Mouse (Mus musculus): ENCODE measurements around the gene Tmem161a. TPM values are rescaled to one million over a fixed set of nuclear protein-coding genes. Genes with fewer than 3 reads are reported as not detected.

Gene Tmem161a
- polyA plus RNA-seq, 1 experiment, result 89.5 TPM

DNA sequence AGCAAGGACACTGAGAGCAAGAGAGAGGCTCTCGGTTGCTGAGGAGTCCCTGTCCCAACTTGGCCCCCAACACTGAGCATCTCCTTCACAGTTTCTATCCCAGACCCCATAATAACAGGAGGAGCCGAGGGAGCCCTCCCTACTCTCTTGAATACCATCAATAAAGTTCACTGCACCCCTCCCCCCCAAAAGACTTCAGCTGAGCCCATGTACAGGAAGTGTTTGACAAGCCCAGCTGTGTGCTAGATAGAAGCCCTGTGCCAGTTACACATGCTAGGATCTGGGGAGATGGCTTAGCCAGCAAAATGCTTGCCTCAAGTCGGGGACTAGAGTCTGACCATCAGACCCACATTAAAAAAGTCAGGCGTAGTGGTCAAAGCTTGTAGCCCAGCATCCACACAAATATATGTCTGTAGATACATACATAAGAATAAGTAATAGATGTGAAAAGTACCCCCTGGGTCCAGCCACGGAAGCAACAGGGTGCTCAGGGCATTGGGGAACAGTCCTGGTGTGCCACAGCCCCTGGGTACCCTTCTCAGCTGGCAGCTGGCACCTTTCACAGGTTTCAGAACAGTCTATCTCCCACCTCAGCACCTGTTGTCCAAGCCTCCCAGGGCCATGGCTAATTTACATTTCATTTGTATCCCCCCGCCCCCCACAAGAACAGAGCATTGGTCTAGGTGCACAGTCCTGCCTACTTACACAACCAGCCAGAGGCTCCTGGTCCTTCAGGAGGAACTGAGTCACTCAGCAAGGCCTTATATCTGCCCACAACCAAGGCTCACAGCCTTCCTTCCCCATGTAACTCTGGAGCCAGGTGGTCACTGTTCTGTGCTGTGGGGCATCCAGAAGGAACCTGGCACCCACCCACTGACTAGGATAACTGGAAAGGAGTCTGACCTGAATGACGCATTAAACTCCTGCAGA is 24.2 kb upstream of the Tmem161a start:
- WGBS, result 85% methylated on average over 7 of the region's 7 CpGs
- H3K27ac ChIP-seq (ENCODE audit: insufficient read depth, low read depth, low read length), result no peak overlapping the region
- H3K4me1 ChIP-seq (ENCODE audit: control insufficient read depth, insufficient read depth, insufficient read length, low read length), result peaks cover 5% of the 10 kb centered on the region
- no peaks in the 10 kb centered on the region for H3K27me3 ChIP-seq (ENCODE audit: control insufficient read depth, insufficient read depth, low read length)
- no peak for TF ChIP-seq POLR2A (IDR thresholded peaks at IDR 0.05; ENCODE audit: low read depth, low read length)
- TF ChIP-seq CTCF (IDR thresholded peaks at IDR 0.05; ENCODE audit: extremely low read depth, insufficient read length, insufficient replicate concordance, low read depth, low read length), result no peak
- H3K4me3 ChIP-seq (ENCODE audit: low read depth, low read length), result no peak overlapping the region
- H3K36me3 ChIP-seq (ENCODE audit: control insufficient read depth, insufficient read depth, low read length), result peaks cover 31% of the 10 kb centered on the region; the same call in 1 of the 2 replicates

DNA sequence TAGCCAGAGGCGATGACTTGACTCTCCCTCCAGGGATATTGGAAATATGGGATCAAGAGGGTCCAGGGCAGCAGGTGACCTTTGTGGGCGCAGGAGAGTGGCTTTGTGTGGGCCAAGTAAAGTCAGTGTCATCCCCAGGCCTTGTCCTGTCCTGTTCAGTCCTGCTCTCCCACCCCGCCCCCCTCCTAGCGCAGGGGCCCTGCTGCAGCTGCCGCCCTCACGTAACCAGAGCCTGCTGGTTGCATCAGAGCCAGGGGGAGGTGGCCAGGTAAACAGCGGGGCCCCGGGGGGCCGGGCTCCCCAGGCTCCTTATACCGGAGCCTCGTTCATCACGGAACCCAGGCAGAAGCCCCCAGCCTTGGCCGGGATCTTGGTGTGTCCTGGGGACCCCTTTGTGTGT is 22.0 kb upstream of the Tmem161a start:
- Histone ChIP-seq H3K36me3 (ENCODE audit: control insufficient read depth, insufficient read depth, low read length) (peaks cover 16% of the 10 kb centered on the region; the same call in 1 of the 2 replicates), H3K4me3 (ENCODE audit: low read depth, low read length) (no peak overlapping the region), H3K27ac (ENCODE audit: insufficient read depth, low read depth, low read length) (no peak overlapping the region), H3K27me3 (ENCODE audit: control insufficient read depth, insufficient read depth, low read length) (no peaks in the 10 kb centered on the region), H3K4me1 (ENCODE audit: control insufficient read depth, insufficient read depth, insufficient read length, low read length) (peaks cover 5% of the 10 kb centered on the region)
- TF ChIP-seq CTCF (IDR thresholded peaks at IDR 0.05; ENCODE audit: extremely low read depth, insufficient read length, insufficient replicate concordance, low read depth, low read length) (no peak), POLR2A (IDR thresholded peaks at IDR 0.05; ENCODE audit: low read depth, low read length) (no peak)
- WGBS, result 18% methylated on average over 13 of the region's 13 CpGs

DNA sequence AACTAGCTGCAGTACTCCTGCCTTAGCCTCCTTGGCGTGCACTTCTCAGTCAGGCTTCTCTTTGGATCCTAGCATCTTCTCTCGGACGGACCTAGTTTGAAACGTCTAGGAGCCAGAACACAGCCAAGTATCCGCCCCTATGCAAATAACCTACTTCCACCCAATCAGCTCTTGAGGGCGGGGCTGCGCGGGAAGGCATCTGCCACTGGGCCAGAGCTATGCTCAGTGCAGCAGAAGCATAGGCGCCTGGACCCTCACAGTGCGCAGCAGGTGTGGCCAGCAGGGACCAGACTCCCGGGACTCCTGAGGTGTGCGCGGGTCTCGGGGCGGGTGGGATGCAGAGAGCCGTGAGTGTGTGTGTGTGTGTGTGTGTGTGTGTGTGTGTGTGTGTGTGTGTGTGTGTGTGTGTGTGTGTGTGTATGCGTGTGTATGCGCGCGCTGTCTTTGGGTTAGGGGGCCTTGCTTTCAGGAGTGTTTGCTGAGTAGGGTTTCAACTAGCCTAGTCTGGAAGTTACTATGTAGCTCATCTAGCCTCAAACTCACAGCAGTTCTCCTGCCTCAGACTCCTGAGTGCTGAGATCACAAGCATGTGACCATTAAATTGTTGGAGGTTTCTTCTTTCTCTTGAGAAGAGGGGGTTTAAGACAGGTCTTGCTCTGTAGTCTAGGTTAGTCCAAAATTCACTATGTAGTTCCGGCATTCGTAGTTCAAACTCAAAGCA is 19.5 kb upstream of the Tmem161a start:
- Histone ChIP-seq H3K27me3 (ENCODE audit: control insufficient read depth, insufficient read depth, low read length) (no peaks in the 10 kb centered on the region), H3K36me3 (ENCODE audit: control insufficient read depth, insufficient read depth, low read length) (no peaks in the 10 kb centered on the region), H3K4me3 (ENCODE audit: low read depth, low read length) (no peak overlapping the region), H3K4me1 (ENCODE audit: control insufficient read depth, insufficient read depth, insufficient read length, low read length) (peaks cover 5% of the 10 kb centered on the region), H3K27ac (ENCODE audit: insufficient read depth, low read depth, low read length) (no peak overlapping the region)
- no peak for TF ChIP-seq CTCF (IDR thresholded peaks at IDR 0.05; ENCODE audit: extremely low read depth, insufficient read length, insufficient replicate concordance, low read depth, low read length)
- TF ChIP-seq POLR2A (IDR thresholded peaks at IDR 0.05; ENCODE audit: low read depth, low read length), result no peak
- 6% methylated on average over 21 of the region's 22 CpGs for WGBS

DNA sequence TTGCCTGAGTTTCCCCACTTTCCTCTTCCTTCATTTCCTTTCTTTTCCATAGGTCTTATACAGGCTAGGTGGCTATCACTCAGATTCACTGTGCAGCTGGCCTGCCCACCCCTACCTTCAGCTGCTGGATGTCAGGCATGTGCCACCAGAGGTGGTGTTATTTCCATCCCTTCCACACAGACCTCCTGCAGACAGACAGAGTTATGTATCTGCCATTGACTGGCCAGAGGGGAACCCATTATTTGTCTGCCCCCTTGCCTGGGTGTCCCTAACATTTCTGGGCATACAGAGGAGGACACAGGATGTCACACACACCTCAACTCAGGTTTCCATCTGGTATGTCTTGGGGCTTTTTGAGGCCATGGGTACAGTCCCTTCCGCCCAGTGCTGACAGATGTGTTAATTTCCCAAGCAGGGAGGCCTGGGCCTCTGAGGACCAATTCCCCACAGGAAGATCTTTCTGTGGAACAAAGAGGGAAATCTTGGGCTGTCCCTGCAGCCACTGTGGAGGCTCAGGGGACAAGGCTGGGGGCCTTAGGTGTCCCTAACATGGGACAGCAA is 14.8 kb upstream of the Tmem161a start:
- no peak overlapping the region for H3K27ac ChIP-seq (ENCODE audit: insufficient read depth, low read depth, low read length)
- peaks cover 10% of the 10 kb centered on the region; the same call in 1 of the 2 replicates for H3K27me3 ChIP-seq (ENCODE audit: control insufficient read depth, insufficient read depth, low read length)
- H3K36me3 ChIP-seq (ENCODE audit: control insufficient read depth, insufficient read depth, low read length), result no peaks in the 10 kb centered on the region
- peaks cover 10% of the 10 kb centered on the region for H3K4me1 ChIP-seq (ENCODE audit: control insufficient read depth, insufficient read depth, insufficient read length, low read length)
- 89% methylated on average over 1 of the region's 1 CpGs for WGBS
- H3K4me3 ChIP-seq (ENCODE audit: low read depth, low read length), result no peak overlapping the region
- no peak for TF ChIP-seq CTCF (IDR thresholded peaks at IDR 0.05; ENCODE audit: extremely low read depth, insufficient read length, insufficient replicate concordance, low read depth, low read length)
- no peak for TF ChIP-seq POLR2A (IDR thresholded peaks at IDR 0.05; ENCODE audit: low read depth, low read length)

DNA sequence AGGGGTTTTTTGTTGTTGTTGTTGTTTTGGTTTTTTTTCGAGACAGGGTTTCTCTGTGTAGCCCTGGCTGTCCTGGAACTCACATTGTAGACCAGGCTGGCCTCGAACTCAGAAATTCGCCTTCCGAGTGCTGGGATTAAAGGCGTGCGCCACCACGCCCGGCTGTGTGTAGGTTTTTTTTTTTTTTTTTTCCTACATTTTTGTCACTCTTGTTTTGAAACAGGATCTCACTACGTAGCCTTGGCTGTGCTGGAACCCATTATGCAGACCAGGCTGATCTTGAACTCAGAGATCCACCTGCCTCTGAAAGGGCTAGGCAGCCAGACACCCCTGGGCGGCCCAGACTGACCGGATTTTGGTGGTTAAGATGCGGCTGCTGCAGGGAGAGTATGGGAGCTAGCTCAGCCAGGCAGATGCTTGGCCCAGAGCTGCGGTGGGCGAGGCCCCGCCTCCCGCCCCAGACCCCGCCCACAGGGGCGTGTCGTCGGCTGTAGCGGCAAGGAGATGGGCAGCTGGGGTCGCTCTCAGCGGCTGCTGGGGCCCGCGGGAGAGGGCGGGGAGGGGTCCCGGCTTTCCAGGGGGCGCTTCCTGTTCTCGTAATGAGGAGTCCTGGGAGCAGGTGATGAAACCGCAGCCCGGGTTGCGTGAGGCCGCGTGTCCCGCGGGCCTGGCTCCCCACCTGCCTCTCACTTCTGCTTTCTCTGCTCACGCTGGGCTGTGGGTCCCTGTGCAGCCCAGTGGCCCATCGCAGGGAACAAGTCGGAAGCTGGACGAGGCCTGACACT is 13.9 kb upstream of the Tmem161a start:
- no peak overlapping the region for H3K27ac ChIP-seq (ENCODE audit: insufficient read depth, low read depth, low read length)

DNA sequence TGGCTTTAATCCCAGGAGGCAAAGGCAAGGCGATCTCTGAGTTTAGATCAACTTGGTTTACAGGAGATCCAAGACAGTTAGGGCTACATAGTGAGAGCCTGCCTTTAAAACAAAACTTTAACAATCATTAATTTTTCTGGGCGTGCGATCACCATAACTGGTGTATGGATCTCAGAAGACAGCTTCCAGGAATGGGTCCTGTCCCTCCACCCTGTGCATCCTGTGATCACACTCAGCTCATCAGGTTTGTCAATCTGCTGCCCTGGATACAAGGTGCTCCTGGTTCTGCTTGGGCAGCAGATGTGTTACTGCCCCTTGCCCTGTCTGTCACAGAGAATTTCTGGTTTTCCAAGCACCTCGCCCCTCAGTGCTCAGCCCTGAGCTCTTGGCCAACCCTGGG is 12.9 kb upstream of the Tmem161a start:
- H3K27me3 ChIP-seq (ENCODE audit: control insufficient read depth, insufficient read depth, low read length), result peaks cover 10% of the 10 kb centered on the region; the same call in 1 of the 2 replicates
- H3K4me1 ChIP-seq (ENCODE audit: control insufficient read depth, insufficient read depth, insufficient read length, low read length), result peaks cover 7% of the 10 kb centered on the region
- no peak overlapping the region for H3K27ac ChIP-seq (ENCODE audit: insufficient read depth, low read depth, low read length)
- H3K4me3 ChIP-seq (ENCODE audit: low read depth, low read length), result no peak overlapping the region
- no peaks in the 10 kb centered on the region for H3K36me3 ChIP-seq (ENCODE audit: control insufficient read depth, insufficient read depth, low read length)
- TF ChIP-seq CTCF (IDR thresholded peaks at IDR 0.05; ENCODE audit: extremely low read depth, insufficient read length, insufficient replicate concordance, low read depth, low read length) (no peak), POLR2A (IDR thresholded peaks at IDR 0.05; ENCODE audit: low read depth, low read length) (no peak)
- WGBS, result 64% methylated on average over 4 of the region's 4 CpGs

More for the DNA sequence above, 13.9 kb upstream of the Tmem161a start:
- no peaks in the 10 kb centered on the region for H3K36me3 ChIP-seq (ENCODE audit: control insufficient read depth, insufficient read depth, low read length)
- TF ChIP-seq POLR2A (IDR thresholded peaks at IDR 0.05; ENCODE audit: low read depth, low read length), result no peak
- no peak for TF ChIP-seq CTCF (IDR thresholded peaks at IDR 0.05; ENCODE audit: extremely low read depth, insufficient read length, insufficient replicate concordance, low read depth, low read length)
- peak overlapping the region; percentile 46 for H3K4me3 ChIP-seq (ENCODE audit: low read depth, low read length)
- WGBS, result 11% methylated on average over 40 of the region's 40 CpGs
- peaks cover 10% of the 10 kb centered on the region; the same call in 1 of the 2 replicates for H3K27me3 ChIP-seq (ENCODE audit: control insufficient read depth, insufficient read depth, low read length)
- H3K4me1 ChIP-seq (ENCODE audit: control insufficient read depth, insufficient read depth, insufficient read length, low read length), result peaks cover 7% of the 10 kb centered on the region

All from small intestine, adult 2 months (tissue).